Mouse (Mus musculus) limb, embryonic 10.5 days (tissue): ENCODE measurements around the gene Kcnip2. TPM values are rescaled to one million over a fixed set of nuclear protein-coding genes. Genes with fewer than 3 reads are reported as not detected.

Experiments
- DNase-seq: peaks from one replicate; pipeline ENCODE4 v3.0.0-alpha.2; 2017; ENCODE audit warnings: low spot score
- H3K27ac ChIP-seq: fragments of 300-500 bp; sonication (generic); 2 replicates; pipeline ENCODE4 v1.5.1; 2016; ENCODE audit warnings: mild to moderate bottlenecking
- H3K27me3 ChIP-seq: fragments of 300-500 bp; sonication (generic); 2 replicates; pipeline ENCODE4 v1.6.1; 2016; ENCODE audit warnings: low read depth, mild to moderate bottlenecking; ENCODE audit not compliant: poor library complexity, severe bottlenecking
- H3K36me3 ChIP-seq: fragments of 300-500 bp; sonication (generic); 2 replicates; pipeline ENCODE4 v1.6.1; 2016; ENCODE audit warnings: mild to moderate bottlenecking, moderate library complexity
- H3K4me1 ChIP-seq: fragments of 300-500 bp; sonication (generic); 2 replicates; pipeline ENCODE4 v1.6.1; 2016
- H3K4me3 ChIP-seq: fragments of 300-500 bp; sonication (generic); 2 replicates; pipeline ENCODE4 v1.5.1; 2016; ENCODE audit warnings: mild to moderate bottlenecking, moderate library complexity
- H3K9me3 ChIP-seq: fragments of 300-500 bp; sonication (generic); replicated peaks from 2 replicates; pipeline ENCODE4 v1.6.1; 2016; ENCODE audit warnings: mild to moderate bottlenecking
- WGBS: fragments of 180-500 bp; shearing (Covaris S2); methylation state at CpG from one replicate; pipeline ENCODE4 v1.1.7; 2016; 5-methylcytosine and 5-hydroxymethylcytosine counted together
- polyA plus RNA-seq: library from polyadenylated mRNA; unstranded; fragments of >200 nt; fragmentation: Nextera tagmentation; extraction: Ambion mirVana; gene quantifications from 2 replicates; pipeline ENCODE4 v1.2.1, GENCODE M21; 2016

Kcnip2 gene
- polyA plus RNA-seq, 1 experiment from 2014 or later, result 0.14 TPM

- no peaks in the 10 kb centered on the region for H3K27me3 ChIP-seq
- 69% methylated on average over 3 of the region's 3 CpGs for WGBS
- H3K27ac ChIP-seq, result no peak overlapping the region
- peaks cover 22% of the 10 kb centered on the region for H3K4me1 ChIP-seq
- no peaks in the 10 kb centered on the region for H3K9me3 ChIP-seq
- no peak for DNase-seq
- H3K36me3 ChIP-seq, result peaks cover 12% of the 10 kb centered on the region
- H3K4me3 ChIP-seq, result no peak overlapping the region
Observed at GRCm38 (mm10) chr19:45785470-45785869, 30.4 kb downstream of the Kcnip2 start.

- Histone ChIP-seq H3K9me3 (no peaks in the 10 kb centered on the region), H3K4me1 (peaks cover 25% of the 10 kb centered on the region), H3K27ac (peak overlapping the region; percentile 95), H3K4me3 (peak overlapping the region; percentile 84), H3K27me3 (no peaks in the 10 kb centered on the region), H3K36me3 (peaks cover 26% of the 10 kb centered on the region)
- 36% methylated on average over 17 of the region's 17 CpGs for WGBS
- DNase-seq, result no peak
Observed at GRCm38 (mm10) chr19:45783933-45784576, 31.8 kb downstream of the Kcnip2 start.

GRCm38 (mm10) chr19:45783181-45783932 lies 32.5 kb downstream of the Kcnip2 start, which contains the start of gene Mgea5:
Gene Mgea5 (minus strand): TSS chr19:45783837.
- Histone ChIP-seq H3K27me3 (no peaks in the 10 kb centered on the region), H3K27ac (peak within 1 kb of the TSS; percentile 95)
- WGBS, result under 1% methylated on average over 69 of the region's 71 CpGs

DNA sequence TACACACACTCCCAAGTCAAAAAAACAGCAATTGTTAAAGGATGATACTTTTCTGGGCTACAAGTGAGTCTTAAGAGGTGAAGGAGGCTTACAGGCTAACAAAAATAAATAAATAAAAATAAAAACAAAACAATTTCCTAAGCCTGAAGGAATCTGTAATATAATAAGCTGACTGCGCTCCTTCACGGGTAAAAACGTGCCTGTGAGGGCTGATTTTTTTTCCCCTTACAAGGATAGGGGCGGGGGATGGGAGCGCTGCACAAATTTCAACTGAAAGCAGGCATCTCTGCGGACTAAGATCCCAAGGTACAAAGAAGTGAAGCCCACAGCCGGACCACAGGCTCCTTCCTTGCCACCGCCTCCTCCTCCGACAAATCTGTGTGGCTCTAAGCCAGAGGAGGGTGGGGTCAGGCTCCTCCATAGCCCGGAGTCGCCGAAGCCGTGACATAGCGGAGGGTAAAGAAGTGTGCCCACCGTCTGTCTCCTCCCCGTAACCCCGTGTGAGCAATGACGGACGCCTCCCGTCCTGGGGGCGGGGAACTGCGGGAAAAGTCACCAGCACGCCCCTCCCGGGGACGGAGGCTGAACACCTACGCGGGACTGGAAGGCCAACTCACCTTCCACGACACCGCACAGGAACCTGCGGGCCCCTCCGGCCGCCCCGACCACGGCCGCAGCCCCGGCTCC lies 33.4 kb downstream of the Kcnip2 start:
- no peaks in the 10 kb centered on the region for H3K27me3 ChIP-seq
- under 1% methylated on average over 36 of the region's 36 CpGs for WGBS
- H3K4me1 ChIP-seq, result peaks cover 25% of the 10 kb centered on the region
- DNase-seq, result peak; percentile 76
- peak overlapping the region; percentile 95 for H3K27ac ChIP-seq
- H3K4me3 ChIP-seq, result peak overlapping the region; percentile 84
- peaks cover 42% of the 10 kb centered on the region for H3K36me3 ChIP-seq
- H3K9me3 ChIP-seq, result no peaks in the 10 kb centered on the region

More at GRCm38 (mm10) chr19:45783181-45783932, 32.5 kb downstream of the Kcnip2 start, which contains the start of gene Mgea5:
- no peaks in the 10 kb centered on the region for H3K9me3 ChIP-seq
- peak; percentile 98 for DNase-seq
- peaks cover 25% of the 10 kb centered on the region for H3K4me1 ChIP-seq
- peak within 1 kb of the TSS; percentile 84 for H3K4me3 ChIP-seq
- H3K36me3 ChIP-seq, result peaks cover 33% of the 10 kb centered on the region

DNA sequence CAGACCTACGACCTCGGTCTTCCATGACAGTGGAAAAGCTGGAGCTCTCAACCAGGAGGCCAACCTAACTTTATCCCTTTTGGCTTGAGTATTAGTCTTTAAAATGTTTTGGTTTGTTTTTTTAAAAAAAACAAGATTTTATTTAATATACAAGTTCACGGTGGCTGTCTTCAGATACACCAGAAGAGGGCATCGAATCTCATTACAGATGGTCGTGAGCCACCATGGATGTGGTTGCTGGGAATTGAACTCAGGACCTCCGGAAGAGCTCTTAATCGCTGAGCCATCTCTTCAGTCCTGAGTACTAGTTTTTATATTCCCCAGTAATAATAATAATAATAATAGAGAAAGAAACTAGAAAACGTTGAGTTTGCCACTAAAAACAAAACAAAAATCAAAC lies 34.2 kb downstream of the Kcnip2 start:
- no peak for DNase-seq
- WGBS, result 73% methylated on average over 8 of the region's 8 CpGs

GRCm38 (mm10) chr19:45780350-45780915 lies 35.4 kb downstream of the Kcnip2 start:
- Histone ChIP-seq H3K27me3 (no peaks in the 10 kb centered on the region), H3K36me3 (peaks cover 63% of the 10 kb centered on the region), H3K9me3 (no peaks in the 10 kb centered on the region), H3K27ac (no peak overlapping the region), H3K4me1 (peaks cover 25% of the 10 kb centered on the region), H3K4me3 (peak overlapping the region; percentile 84; the same call in 1 of the 2 replicates)
- 91% methylated on average over 13 of the region's 13 CpGs for WGBS
- DNase-seq, result no peak

More for the DNA sequence above, 34.2 kb downstream of the Kcnip2 start:
- H3K36me3 ChIP-seq, result peaks cover 50% of the 10 kb centered on the region
- H3K9me3 ChIP-seq, result no peaks in the 10 kb centered on the region
- no peaks in the 10 kb centered on the region for H3K27me3 ChIP-seq
- H3K4me1 ChIP-seq, result peaks cover 25% of the 10 kb centered on the region
- H3K27ac ChIP-seq, result no peak overlapping the region
- H3K4me3 ChIP-seq, result peak overlapping the region; percentile 84

- Histone ChIP-seq H3K4me3 (no peak overlapping the region), H3K9me3 (no peaks in the 10 kb centered on the region), H3K4me1 (peaks cover 3% of the 10 kb centered on the region), H3K27me3 (no peaks in the 10 kb centered on the region), H3K36me3 (peaks cover 100% of the 10 kb centered on the region), H3K27ac (no peak overlapping the region)
- no peak for DNase-seq
- 77% methylated on average over 2 of the region's 2 CpGs for WGBS
Observed at GRCm38 (mm10) chr19:45775486-45775885, 40.4 kb downstream of the Kcnip2 start.

- no peaks in the 10 kb centered on the region for H3K9me3 ChIP-seq
Observed at GRCm38 (mm10) chr19:45771501-45771900, 44.4 kb downstream of the Kcnip2 start.

DNA sequence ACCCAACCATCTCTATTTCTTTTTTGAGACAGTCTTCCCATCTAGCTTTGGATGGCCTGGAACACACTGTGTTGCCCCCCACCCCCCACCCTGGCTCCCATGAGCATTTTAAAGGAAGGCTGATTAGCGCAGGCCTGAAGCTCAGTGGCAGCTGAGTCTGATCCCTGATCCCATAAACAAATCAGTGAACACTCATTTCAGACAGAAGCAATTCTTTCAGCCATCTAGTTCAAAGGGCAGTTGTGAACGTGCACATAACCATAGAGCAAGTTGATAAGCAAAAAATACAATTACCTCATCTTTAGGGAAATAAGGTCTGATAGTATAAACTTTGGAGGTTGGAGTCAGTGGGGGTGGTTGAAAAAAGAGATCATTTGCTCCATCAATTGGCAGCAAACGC lies 55.1 kb downstream of the Kcnip2 start:
- H3K27me3 ChIP-seq, result no peaks in the 10 kb centered on the region
- H3K4me3 ChIP-seq, result no peak overlapping the region
- DNase-seq, result no peak
- H3K4me1 ChIP-seq, result no peaks in the 10 kb centered on the region
- 90% methylated on average over 3 of the region's 3 CpGs for WGBS
- no peaks in the 10 kb centered on the region for H3K9me3 ChIP-seq
- H3K36me3 ChIP-seq, result peaks cover 96% of the 10 kb centered on the region
- no peak overlapping the region for H3K27ac ChIP-seq

More at GRCm38 (mm10) chr19:45771501-45771900, 44.4 kb downstream of the Kcnip2 start:
- WGBS, result 96% methylated on average over 5 of the region's 5 CpGs
- Histone ChIP-seq H3K4me3 (no peak overlapping the region), H3K4me1 (no peaks in the 10 kb centered on the region), H3K27ac (no peak overlapping the region), H3K27me3 (no peaks in the 10 kb centered on the region), H3K36me3 (peaks cover 100% of the 10 kb centered on the region)
- DNase-seq, result no peak

GRCm38 (mm10) chr19:45758671-45759070 lies 57.2 kb downstream of the Kcnip2 start:
- Histone ChIP-seq H3K27ac (no peak overlapping the region), H3K4me1 (no peaks in the 10 kb centered on the region), H3K27me3 (no peaks in the 10 kb centered on the region), H3K4me3 (no peak overlapping the region), H3K9me3 (no peaks in the 10 kb centered on the region), H3K36me3 (peaks cover 96% of the 10 kb centered on the region)
- no peak for DNase-seq
- 95% methylated on average over 5 of the region's 5 CpGs for WGBS

- Histone ChIP-seq H3K4me1 (peaks cover 14% of the 10 kb centered on the region), H3K27me3 (no peaks in the 10 kb centered on the region), H3K4me3 (no peak overlapping the region), H3K27ac (no peak overlapping the region), H3K9me3 (no peaks in the 10 kb centered on the region), H3K36me3 (peaks cover 82% of the 10 kb centered on the region)
- 97% methylated on average over 3 of the region's 3 CpGs for WGBS
- DNase-seq, result no peak
Observed at GRCm38 (mm10) chr19:45753551-45753950, 62.3 kb downstream of the Kcnip2 start.

- Histone ChIP-seq H3K9me3 (no peaks in the 10 kb centered on the region), H3K4me1 (peaks cover 27% of the 10 kb centered on the region), H3K27me3 (peaks cover 5% of the 10 kb centered on the region; the same call in 1 of the 2 replicates), H3K36me3 (peaks cover 72% of the 10 kb centered on the region), H3K27ac (no peak overlapping the region), H3K4me3 (no peak overlapping the region)
- DNase-seq, result no peak
- 93% methylated on average over 7 of the region's 7 CpGs for WGBS
Observed at GRCm38 (mm10) chr19:45751881-45752280, 64.0 kb downstream of the Kcnip2 start.
